Mouse (Mus musculus): ENCODE data around the gene Atxn2l.

- TF ChIP-seq CTCF (IDR thresholded peaks at IDR 0.05; ENCODE audit: low read depth) (peak; percentile 1; the same call in 1 of the 2 replicates), EP300 (optimal IDR thresholded peaks at IDR 0.05) (peak; percentile 22)
Observed at GRCm38 (mm10) chr7:126502023-126502741, 1.1 kb downstream of the Atxn2l start.
